Mouse (Mus musculus): ENCODE data around the gene Cnot6l.
A peak's percentile ranks its signal among the peaks of the same experiment; 100 is the strongest.

The Cnot6l gene

DNA sequence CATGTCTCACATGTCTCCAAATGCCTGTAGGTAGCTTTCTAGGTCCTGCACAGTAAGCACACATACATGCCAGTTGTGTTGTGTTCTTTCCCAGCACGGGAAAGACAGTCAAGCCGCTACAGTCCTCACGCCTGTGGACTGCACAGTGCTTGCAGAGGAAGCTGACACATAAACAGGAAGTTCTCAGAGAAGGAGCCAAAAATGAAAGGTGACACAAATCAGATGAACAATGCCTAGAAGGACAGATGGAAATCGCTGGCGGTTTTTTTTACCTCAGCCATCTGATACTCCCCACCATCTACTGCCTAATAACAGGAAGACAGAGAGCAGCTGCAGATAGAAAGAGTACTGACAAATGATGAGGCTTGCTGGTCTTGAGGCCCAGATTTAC is at the start of gene Cnot6l:
TSS of gene Cnot6l (minus strand) at position 151 of the 391 bp plus-strand sequence.
- peak; percentile 68 to 76 for DNase-seq (ENCODE audit: low spot score in 2 of 2)

DNA sequence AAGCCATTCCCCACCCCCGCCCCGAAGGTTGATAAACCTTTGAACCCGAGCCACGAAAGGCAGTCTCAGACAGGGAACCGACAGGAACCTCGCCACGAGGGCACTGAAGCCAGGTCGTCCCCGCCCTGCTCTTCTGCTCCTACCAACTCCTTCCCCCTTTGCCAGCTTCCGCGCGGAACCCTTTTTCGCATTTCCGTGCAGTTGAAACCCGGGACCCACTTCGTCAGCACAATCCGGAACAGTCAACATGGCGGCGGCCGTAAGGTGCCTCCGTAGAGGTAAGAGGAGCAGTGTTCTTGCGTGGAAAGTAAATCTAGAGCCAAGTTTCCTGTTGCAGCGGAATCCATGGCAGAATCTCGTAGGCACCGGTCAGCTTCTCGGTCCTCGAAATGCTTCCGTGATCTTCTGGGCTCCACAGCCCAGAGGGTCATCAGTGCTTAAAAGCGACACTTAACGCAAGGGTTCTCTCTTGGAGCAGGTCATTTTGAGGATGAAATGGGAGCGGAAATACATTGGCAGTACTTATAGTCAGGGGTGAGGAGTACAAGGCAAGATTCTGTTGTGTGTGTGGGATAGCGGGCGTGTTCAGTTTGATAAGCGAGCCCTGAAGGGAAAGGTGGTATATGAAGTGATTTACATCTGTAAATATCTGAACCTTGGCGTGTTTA is 46.1 kb upstream of the Cnot6l start:
- peak; percentile 90 to 94 for DNase-seq (ENCODE audit: low spot score in 2 of 2)

DNA sequence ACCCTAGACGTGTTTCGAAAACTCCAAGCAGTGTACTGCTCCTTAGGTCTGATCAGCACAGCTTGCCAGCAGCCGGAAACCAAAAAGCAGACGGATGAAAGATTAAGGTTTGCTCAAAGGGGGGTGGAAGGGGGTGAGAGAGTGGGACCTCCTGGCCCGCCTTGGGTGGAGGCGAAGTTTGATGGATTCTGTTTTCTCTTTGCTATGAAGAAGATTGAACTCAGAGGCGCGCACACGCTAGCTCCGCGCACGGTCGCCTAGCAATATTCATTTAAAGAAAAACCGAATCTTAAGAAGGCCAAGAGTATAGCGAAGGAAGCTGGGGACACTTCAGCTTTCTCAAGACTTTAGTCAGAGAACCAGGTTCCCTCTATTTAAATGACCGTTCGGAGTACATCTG is 45.5 kb upstream of the Cnot6l start, which contains the start of gene Mrpl1:
TSS of gene Mrpl1 (plus strand) at position 35 of the 400 bp plus-strand sequence.
- peak; percentile 45 to 57 for DNase-seq (ENCODE audit: low spot score in 2 of 2)

DNA sequence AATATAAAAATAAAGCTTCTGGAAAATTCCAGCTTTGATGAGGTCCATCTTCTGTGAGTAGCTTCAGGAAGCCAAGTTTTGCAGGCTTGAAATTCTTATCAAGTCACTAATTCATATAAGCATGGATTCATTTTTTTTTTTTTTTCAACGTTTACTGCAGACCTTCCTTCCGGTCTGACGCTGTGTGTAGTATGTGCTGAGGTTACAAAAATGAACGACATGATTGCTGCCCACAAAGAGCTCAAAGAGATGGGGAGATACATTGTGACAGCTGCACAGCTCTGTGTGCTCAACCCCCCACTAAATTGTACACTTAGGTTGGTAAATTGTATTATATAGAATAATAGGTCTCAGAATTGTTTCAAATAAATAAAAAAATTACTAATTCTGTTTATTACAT is 44.6 kb upstream of the Cnot6l start:
- DNase-seq (ENCODE audit: low spot score in 2 of 2): peak in 1 of 2 experiments; percentile 19

DNA sequence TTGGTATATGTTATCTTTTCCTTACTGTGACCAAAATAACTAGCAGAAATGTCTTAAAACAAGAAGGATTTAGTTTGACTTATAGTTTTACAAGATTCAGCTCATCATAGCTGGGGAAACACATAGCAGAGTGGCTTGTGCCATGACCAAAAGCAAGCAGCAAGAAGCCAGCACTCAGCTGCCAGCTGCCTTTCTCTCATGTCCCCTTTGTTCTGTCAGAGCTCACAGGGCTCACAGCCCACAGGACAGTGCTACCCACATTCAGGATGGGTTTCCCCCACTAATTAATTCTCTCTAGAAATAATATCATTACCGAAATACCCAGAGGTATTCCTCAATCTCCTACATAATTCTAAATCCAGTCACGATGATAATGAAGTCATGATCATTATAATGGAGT is 43.6 kb upstream of the Cnot6l start:
- DNase-seq (ENCODE audit: low spot score in 2 of 2): no peak

DNA sequence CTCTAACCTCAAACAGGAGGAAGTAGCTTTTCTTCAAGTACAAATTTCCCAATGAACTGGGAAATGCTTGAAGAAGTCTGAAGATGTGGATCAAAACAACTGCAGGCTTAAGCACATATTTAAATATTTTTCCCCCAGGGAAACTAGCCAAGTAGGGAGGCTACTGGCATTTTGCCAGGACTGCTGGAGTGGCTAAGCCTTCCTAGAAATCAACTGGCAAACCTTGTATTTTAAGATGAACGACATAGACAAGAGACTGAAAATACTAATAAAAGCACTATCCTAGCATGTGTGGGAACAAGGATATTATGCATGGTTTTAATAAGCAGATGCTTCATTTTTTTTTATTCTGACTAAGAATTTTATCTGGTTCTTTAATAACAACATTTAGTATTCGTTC is 42.9 kb upstream of the Cnot6l start:
- no peak for DNase-seq (ENCODE audit: low spot score in 2 of 2)

DNA sequence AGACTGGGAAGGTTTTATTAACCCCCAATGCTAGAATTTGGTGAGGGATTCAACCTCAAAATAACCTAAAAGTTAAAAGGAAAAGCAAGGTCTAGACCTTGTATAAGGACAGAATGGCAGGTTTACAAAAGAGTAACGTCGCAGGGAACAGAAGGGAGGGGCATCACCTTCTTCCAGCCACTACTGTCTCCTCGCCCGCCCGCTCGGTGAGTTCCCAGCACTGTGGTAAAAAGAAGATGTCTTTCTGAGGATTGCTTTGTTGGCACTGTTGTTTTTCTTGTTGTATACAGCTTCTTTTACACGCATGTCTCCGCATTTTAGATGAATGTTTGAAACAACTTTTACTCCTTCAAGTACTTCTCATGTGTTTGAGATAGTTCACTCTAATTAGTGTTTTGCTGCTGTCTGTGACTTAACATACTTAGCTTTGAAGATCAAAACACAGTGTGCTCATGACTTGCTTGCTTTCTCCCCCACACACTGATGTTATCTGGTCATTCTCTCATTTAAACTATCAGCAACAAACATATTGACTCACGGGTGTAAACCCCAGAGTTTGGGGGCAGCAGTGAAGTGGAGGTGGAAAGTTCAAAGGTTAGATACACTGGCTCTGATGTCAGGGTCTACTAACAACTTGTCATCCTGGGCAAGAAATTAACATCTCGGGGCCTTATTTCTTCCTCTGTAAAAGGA is 37.6 kb upstream of the Cnot6l start:
- no peak for DNase-seq (ENCODE audit: low spot score in 2 of 2)

DNA sequence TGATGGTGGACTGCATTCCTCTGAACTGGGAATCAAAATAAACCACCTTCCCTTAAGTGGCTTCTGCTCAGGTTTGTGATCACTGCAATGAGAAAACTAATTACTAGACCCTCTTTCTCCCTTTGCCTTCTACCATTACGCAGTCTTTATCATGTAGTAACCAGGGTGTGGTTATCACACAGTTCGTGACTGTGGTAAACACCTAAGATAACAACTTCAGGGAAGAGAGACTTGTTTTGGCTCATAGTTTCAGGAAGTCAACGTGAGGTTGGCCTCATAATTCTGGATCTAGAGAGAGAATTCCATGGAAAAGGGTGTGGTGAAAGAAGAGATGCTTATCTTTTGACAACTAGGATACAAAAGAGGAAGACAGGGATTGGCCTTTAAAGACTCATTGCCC is 36.3 kb upstream of the Cnot6l start:
- no peak for DNase-seq (ENCODE audit: low spot score in 2 of 2)

DNA sequence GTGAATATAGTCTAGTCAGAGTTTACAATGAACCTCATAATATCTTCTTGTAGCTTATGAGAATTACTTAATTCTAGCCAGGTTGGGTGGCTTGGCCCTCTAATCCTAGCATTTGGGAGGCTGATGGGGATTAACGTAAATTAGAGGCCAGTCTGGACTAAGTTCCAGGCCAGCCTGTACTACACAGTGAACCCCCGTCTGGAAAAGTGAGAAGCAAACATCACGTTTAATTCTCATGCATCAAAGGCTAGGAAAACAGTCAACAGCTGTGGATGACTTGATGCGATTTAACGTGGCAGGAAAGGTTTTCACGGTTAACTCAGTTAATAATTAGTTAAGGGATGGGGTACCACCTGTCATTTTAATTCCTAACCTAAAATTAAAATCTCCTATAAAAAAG is 34.3 kb upstream of the Cnot6l start:
- no peak for DNase-seq (ENCODE audit: low spot score in 2 of 2)

DNA sequence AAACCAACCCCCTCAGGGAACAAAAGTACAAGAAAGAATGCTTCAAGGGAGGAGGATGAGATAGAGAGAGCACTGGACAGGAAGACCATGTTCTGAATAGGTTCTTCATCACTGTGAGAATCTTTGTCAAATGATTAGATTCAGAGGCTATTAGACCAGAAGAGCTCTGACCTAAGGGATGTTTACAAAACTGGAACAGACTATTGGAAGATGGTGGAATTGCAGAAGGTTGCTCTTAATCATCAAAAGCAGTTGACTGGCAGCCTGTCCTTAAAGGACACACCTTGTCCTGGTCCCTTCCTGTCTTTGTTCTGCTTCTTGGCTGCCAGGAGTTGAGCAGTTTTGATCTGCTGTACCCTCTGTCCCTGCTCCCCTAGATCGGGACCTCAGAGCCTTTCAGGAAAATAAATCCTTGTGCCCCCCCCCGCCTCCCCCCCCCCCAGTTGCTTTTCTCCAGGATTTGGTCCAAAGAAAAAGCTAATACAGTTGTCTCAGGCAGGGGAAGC is 32.6 kb upstream of the Cnot6l start:
- no peak for DNase-seq (ENCODE audit: low spot score in 2 of 2)

DNA sequence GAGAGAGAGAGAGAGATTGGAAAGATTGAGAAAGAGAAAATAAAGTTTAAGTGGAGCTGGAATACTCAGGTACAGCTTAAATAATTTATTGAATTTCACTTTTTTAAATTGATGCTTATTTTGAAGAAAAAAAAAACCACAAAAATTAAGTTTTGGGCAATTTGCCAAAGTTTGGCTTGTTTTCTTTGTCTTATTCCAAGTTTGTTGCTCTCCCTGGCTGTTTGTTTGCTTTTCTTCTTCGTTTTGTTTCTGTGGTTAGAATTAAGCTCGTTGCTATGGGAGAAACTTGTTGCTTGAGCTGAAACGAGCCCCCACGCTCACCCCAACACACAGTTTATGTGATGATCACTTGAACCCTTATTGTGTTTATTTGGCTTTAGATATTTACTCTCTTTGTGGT is 27.3 kb upstream of the Cnot6l start:
- DNase-seq (ENCODE audit: low spot score in 2 of 2): no peak

DNA sequence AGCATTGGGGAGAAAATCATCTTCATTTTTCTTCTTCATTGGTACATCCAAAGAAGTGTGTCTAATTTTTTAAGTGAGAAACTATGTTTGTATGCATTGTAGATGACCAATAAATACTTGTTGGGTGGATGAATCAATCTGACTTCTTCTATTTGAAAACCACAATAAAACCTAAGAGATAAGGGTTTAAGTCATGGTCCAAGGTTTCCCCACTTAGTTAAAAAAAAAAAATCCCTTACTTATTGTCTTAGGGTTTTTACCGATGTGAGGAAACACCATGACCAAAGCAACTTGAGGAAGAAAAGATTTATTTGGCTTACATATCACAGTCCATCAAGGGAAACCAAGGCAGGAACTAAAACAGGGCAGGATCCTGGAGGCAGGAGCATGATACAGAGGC is 25.8 kb upstream of the Cnot6l start:
- no peak for DNase-seq (ENCODE audit: low spot score in 2 of 2)

DNA sequence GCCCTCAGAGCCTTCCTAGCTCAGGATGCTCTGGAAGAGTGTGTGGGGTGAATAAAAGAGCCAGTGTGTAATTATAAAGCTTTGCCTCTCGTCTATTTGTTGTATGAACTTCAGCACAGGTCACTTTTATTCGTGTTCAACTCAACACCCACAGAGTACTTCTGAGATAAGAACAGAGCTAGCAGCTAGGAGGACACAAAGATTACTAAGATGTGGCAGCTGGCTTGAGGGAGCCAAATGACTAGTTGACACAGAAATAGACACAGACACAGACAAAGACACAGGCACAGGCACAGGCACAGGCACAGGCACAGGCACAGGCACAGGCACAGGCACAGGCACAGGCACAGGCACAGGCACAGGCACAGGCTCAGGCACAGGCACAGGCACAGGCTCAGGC is 20.0 kb upstream of the Cnot6l start:
- no peak for DNase-seq (ENCODE audit: low spot score in 2 of 2)

DNA sequence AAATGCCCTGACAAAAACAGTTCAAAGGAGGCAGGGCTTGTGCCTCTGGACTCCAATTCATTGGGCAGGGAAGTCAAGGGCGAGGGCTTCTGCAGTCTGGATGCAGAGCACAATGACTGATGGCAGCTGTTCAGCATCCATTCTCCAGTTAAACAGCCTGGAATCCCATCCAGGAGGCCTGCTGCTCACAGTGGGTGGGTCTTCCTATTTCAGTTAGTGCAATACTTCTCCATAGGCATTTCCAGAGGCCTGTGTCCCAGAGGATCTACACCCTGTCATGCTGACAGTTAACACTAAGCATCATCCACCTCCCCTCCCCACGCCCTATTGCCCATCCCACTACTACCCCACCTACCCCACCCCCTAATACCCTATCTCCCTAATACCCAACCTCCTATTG is 19.2 kb upstream of the Cnot6l start:
- DNase-seq (ENCODE audit: low spot score in 2 of 2): no peak

DNA sequence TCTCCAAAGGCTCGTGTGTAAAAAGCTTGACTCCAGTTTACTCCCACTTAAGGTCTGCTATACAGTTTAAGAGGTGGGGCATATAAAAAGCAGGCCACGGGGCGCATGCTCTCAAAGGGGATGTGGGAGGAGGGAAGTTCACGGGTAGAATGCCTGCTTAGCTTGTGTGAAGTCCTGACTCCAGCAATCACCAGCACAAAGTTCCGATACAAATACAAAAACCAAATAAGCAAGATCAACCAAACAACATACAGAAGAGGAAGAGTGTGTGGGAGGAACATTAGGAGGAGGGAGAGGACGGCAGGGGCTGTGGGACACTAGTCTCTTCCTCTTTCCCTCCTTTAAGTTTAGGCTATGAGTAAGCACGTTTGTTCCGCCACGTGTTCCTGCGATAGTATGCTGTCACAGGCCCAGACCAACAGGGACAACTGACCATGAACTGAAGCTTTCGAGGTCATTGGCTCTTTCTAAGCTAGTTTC is 12.9 kb upstream of the Cnot6l start:
- no peak for DNase-seq (ENCODE audit: low spot score in 2 of 2)

DNA sequence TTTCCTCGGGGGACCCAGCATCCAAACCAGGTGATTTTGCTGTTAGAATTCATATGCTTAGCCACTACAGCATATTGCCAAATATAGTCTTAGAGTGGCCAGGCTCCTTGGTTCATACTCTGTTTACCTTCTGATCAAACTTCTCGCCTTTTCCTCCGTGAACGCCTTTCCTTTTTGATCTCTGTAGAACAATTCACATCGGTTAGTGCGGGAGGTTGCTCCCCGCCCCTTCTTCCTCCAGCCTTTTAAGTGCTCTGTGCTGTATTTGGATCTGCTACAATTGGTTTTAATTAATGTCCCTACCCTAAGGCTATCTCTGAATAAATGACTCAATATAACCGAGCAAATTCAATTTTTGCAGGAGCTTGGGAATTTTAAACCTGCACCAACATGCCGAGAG is 12.2 kb upstream of the Cnot6l start:
- no peak for DNase-seq (ENCODE audit: low spot score in 2 of 2)

DNA sequence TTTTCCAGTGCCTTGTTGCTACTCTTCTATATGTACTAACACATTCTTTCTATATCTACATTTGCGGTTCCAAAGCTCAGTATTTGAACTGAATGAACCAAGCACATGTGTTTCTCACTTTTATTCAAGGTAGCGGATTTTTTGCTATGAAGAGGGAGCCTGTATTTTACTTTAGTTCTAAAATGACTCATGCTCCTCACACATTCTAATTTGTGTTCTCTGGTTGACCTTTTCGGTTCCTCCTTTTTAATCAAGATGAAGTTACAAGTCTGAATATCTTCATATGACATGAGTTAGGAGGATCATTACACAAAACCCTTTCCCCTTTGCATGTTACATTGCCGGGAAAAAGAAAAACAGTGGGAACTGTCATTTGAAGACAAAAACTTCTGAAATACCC is 7.8 kb upstream of the Cnot6l start:
- no peak for DNase-seq (ENCODE audit: low spot score in 2 of 2)

DNA sequence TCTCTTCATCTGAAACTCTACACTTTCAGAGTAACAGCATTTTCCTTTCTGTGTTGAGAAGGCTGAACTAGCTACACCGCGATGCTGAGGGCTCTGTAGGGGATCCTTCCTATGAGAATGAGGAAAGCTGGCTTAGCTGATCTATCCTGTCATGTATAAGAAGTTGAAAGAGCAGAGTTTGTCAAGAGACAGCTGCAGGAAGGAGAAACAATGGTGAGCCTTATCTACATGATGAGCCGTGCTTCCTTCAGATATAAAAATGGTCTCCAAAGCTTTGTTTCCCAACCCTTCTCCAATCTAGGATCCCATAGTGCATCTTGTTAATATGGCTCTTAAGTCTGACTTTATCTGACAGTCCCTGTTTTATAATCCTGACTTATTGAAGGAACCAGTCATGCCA is 6.5 kb upstream of the Cnot6l start:
- DNase-seq (ENCODE audit: low spot score in 2 of 2): no peak

DNA sequence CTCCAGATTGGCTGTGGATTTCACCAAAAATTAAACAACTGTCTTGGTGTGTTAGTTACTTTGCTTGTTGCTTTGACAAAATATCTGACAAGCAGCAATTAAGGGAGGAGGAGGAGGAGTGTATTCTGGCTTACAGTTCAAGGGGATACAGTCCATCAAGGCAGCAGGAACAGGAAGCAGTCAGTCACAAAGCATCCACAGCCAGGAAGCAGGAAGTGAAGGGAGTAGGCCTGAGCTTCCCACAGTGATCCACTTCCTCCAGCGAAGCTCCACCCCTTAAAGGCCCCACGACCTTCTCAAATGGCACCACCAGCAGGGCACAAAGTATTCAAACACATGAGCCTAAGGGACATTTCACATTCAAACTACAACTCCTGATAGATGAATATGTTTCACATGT is 2.8 kb upstream of the Cnot6l start:
- DNase-seq (ENCODE audit: low spot score in 2 of 2): no peak

DNA sequence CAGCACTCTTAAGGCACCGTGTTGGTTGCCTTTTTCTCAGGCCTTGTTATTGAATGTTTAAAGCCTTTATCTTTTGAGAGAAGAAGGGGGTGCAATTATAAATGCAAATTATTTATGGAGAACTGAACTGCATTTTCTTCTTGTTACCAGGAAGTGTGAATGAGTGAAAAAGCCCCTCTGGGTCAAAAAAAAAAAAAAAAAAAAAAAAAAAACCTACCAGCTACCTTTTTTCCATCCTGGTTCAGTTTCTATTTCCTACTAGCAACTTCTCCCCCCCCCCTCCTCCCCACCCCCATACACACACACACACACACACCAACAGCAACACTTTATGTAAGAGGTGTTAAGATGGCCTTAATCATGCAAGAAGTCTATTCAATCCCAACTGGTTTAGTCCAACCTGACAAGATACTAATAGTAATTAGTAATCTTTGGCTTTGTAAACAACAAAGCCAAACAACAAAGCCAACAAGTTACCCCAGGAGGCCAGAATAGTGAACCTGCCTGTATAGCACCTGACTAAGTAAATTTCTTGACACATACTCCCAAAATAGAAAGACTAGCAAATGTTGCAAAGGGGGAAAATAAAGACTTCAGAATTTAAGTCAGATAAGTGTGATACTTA is 463 bp downstream of the Cnot6l start:
- DNase-seq (ENCODE audit: low spot score in 2 of 2): no peak

DNA sequence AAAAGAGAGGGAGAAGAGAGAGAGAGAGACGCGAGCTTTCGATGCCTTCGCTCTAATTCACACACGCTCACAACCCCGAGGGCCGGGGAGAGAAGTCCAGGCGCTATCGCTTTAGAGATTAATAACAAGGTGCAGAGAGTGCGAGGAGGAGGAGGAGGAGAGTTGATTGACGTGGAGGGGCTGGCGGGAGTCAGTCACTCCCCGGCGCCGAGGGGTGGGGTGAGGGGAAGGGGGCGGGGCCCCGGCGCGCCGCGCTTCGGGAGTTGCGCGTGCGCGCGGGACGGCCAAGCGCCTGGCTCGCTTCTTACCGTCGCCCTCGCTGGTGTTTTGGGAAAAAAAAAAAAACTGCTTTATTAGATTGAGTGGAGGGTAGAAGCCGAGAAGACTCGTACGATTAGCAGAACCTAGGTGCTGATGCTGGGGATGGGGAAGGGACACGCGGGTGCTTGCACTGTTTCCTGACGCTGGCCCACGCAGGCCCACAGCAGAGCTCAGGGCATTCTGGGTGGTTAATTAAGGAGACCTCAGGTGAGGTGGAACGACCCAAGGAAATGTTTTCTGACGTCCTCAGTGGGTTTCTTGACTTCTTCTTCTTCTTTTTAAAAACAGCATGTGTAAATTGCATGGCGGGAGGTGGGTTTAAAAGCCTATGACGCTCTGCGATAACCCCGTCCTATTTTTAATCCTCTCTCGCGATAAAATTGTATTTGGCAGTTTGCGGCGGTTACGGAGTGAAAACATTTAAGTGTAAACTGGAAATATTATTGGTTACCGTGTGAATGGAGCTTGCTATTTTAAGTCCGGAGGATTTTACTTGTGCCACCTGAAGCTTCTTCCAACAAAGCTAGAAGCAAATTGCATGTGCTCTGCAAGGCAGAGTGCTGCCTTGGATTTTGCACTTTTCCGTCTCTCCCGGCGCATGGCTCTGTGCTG is 1.3 kb downstream of the Cnot6l start:
- peak; percentile 71 to 76 for DNase-seq (ENCODE audit: low spot score in 2 of 2)
